Mouse (Mus musculus): ENCODE results near the gene Angel1. TPM values are rescaled to one million over a fixed set of nuclear protein-coding genes. Genes with fewer than 3 reads are reported as not detected.

The Angel1 gene
- polyA plus RNA-seq (2015; fragmentation: Nextera tagmentation; extraction: Ambion mirVana): 12.1 and 12.4 TPM in 2 replicates

GRCm38 (mm10) chr12:86726120-86726640 is at the start of gene Angel1:
Gene Angel1, minus strand, starts transcription at chr12:86726460.
- peak; percentile 98 for ATAC-seq (ENCODE audit: insufficient number of reproducible peaks, low FRiP score, low TSS enrichment, low read depth)
- no peaks in the 10 kb centered on the region for H3K36me3 ChIP-seq
- H3K27me3 ChIP-seq: no peaks in the 10 kb centered on the region
- WGBS: 0% methylated on average over 42 of the region's 44 CpGs
- H3K9me3 ChIP-seq (replicated peaks): no peaks in the 10 kb centered on the region
- peak within 1 kb of the TSS; percentile 58 for H3K9ac ChIP-seq
- peak within 1 kb of the TSS; percentile 80 for H3K4me3 ChIP-seq (replicated peaks)
- peak within 1 kb of the TSS; percentile 93 for H3K4me2 ChIP-seq (replicated peaks)
- H3K27ac ChIP-seq (replicated peaks): peak within 1 kb of the TSS; percentile 58
- H3K4me1 ChIP-seq: peaks cover 21% of the 10 kb centered on the region; the same call in 1 of the 2 replicates

GRCm38 (mm10) chr12:86775561-86776280 is 49.5 kb upstream of the Angel1 start:
- H3K9ac ChIP-seq: no peak overlapping the region; the same call in 1 of the 2 replicates
- H3K27me3 ChIP-seq: no peaks in the 10 kb centered on the region
- peak; percentile 63 for ATAC-seq (ENCODE audit: insufficient number of reproducible peaks, low FRiP score, low TSS enrichment, low read depth)
- H3K4me2 ChIP-seq (replicated peaks): 0 out of 2 replicates have a peak overlapping the region, but pooled peaks have one; percentile 10
- H3K36me3 ChIP-seq: no peaks in the 10 kb centered on the region
- WGBS: 48% methylated on average over 7 of the region's 7 CpGs
- no peak overlapping the region for H3K4me3 ChIP-seq (replicated peaks)
- peak overlapping the region; percentile 79 for H3K27ac ChIP-seq (replicated peaks)
- peaks cover 31% of the 10 kb centered on the region for H3K4me1 ChIP-seq
- no peaks in the 10 kb centered on the region for H3K9me3 ChIP-seq (replicated peaks)

GRCm38 (mm10) chr12:86772551-86772950 is 46.3 kb upstream of the Angel1 start:
- no peaks in the 10 kb centered on the region for H3K36me3 ChIP-seq
- 14% methylated on average over 3 of the region's 3 CpGs for WGBS
- H3K27ac ChIP-seq (replicated peaks): no peak overlapping the region
- H3K4me3 ChIP-seq (replicated peaks): no peak overlapping the region
- H3K9me3 ChIP-seq (replicated peaks): no peaks in the 10 kb centered on the region
- H3K4me2 ChIP-seq (replicated peaks): no peak overlapping the region
- no peaks in the 10 kb centered on the region for H3K27me3 ChIP-seq
- H3K4me1 ChIP-seq: peaks cover 53% of the 10 kb centered on the region
- ATAC-seq (ENCODE audit: insufficient number of reproducible peaks, low FRiP score, low TSS enrichment, low read depth): no peak
- no peak overlapping the region for H3K9ac ChIP-seq

GRCm38 (mm10) chr12:86771823-86772427 is 45.7 kb upstream of the Angel1 start:
- Histone ChIP-seq H3K36me3 (no peaks in the 10 kb centered on the region), H3K27ac (replicated peaks) (peak overlapping the region; percentile 81; the same call in 1 of the 2 replicates), H3K4me3 (replicated peaks) (no peak overlapping the region), H3K27me3 (no peaks in the 10 kb centered on the region), H3K9me3 (replicated peaks) (no peaks in the 10 kb centered on the region), H3K4me2 (replicated peaks) (peak overlapping the region; percentile 21; the same call in 1 of the 2 replicates), H3K4me1 (peaks cover 53% of the 10 kb centered on the region), H3K9ac (no peak overlapping the region)
- 12% methylated on average over 12 of the region's 12 CpGs for WGBS
- peak; percentile 67; the same call in 1 of the 2 replicates for ATAC-seq (ENCODE audit: insufficient number of reproducible peaks, low FRiP score, low TSS enrichment, low read depth)

- H3K4me1 ChIP-seq: peaks cover 46% of the 10 kb centered on the region
- H3K4me3 ChIP-seq (replicated peaks): no peak overlapping the region
- WGBS: 22% methylated on average over 3 of the region's 3 CpGs
- no peak overlapping the region for H3K4me2 ChIP-seq (replicated peaks)
- no peak overlapping the region for H3K9ac ChIP-seq
- no peaks in the 10 kb centered on the region for H3K36me3 ChIP-seq
- no peaks in the 10 kb centered on the region for H3K9me3 ChIP-seq (replicated peaks)
- H3K27me3 ChIP-seq: no peaks in the 10 kb centered on the region
- no peak for ATAC-seq (ENCODE audit: insufficient number of reproducible peaks, low FRiP score, low TSS enrichment, low read depth)
- H3K27ac ChIP-seq (replicated peaks): peak overlapping the region; percentile 81
These were observed 44.7 kb upstream of the Angel1 start for GRCm38 (mm10) chr12:86770927-86771326.

GRCm38 (mm10) chr12:86770261-86770670 is 44.0 kb upstream of the Angel1 start:
- 15% methylated on average over 4 of the region's 4 CpGs for WGBS
- peak overlapping the region; percentile 81 for H3K27ac ChIP-seq (replicated peaks)
- no peaks in the 10 kb centered on the region for H3K36me3 ChIP-seq
- H3K4me2 ChIP-seq (replicated peaks): no peak overlapping the region
- peak; percentile 49; the same call in 1 of the 2 replicates for ATAC-seq (ENCODE audit: insufficient number of reproducible peaks, low FRiP score, low TSS enrichment, low read depth)
- peaks cover 39% of the 10 kb centered on the region for H3K4me1 ChIP-seq
- H3K9me3 ChIP-seq (replicated peaks): no peaks in the 10 kb centered on the region
- no peak overlapping the region for H3K9ac ChIP-seq
- no peaks in the 10 kb centered on the region for H3K27me3 ChIP-seq
- H3K4me3 ChIP-seq (replicated peaks): no peak overlapping the region

- Histone ChIP-seq H3K27me3 (no peaks in the 10 kb centered on the region), H3K36me3 (no peaks in the 10 kb centered on the region), H3K27ac (replicated peaks) (peak overlapping the region; percentile 81), H3K4me2 (replicated peaks) (no peak overlapping the region), H3K9ac (no peak overlapping the region), H3K4me1 (peaks cover 38% of the 10 kb centered on the region), H3K9me3 (replicated peaks) (no peaks in the 10 kb centered on the region), H3K4me3 (replicated peaks) (no peak overlapping the region)
- no peak for ATAC-seq (ENCODE audit: insufficient number of reproducible peaks, low FRiP score, low TSS enrichment, low read depth)
These were observed 43.6 kb upstream of the Angel1 start for GRCm38 (mm10) chr12:86769819-86770218.

GRCm38 (mm10) chr12:86768986-86769580 is 42.8 kb upstream of the Angel1 start:
- H3K4me2 ChIP-seq (replicated peaks): no peak overlapping the region
- no peaks in the 10 kb centered on the region for H3K27me3 ChIP-seq
- ATAC-seq (ENCODE audit: insufficient number of reproducible peaks, low FRiP score, low TSS enrichment, low read depth): no peak
- no peak overlapping the region for H3K4me3 ChIP-seq (replicated peaks)
- H3K9me3 ChIP-seq (replicated peaks): no peaks in the 10 kb centered on the region
- H3K36me3 ChIP-seq: no peaks in the 10 kb centered on the region
- H3K27ac ChIP-seq (replicated peaks): no peak overlapping the region
- WGBS: 23% methylated on average over 4 of the region's 4 CpGs
- peaks cover 38% of the 10 kb centered on the region for H3K4me1 ChIP-seq
- H3K9ac ChIP-seq: no peak overlapping the region

- Histone ChIP-seq H3K27me3 (no peaks in the 10 kb centered on the region), H3K9ac (no peak overlapping the region), H3K27ac (replicated peaks) (no peak overlapping the region), H3K36me3 (no peaks in the 10 kb centered on the region), H3K4me3 (replicated peaks) (no peak overlapping the region), H3K4me1 (peaks cover 38% of the 10 kb centered on the region), H3K4me2 (replicated peaks) (no peak overlapping the region), H3K9me3 (replicated peaks) (no peaks in the 10 kb centered on the region)
- WGBS: 33% methylated on average over 20 of the region's 20 CpGs
- no peak for ATAC-seq (ENCODE audit: insufficient number of reproducible peaks, low FRiP score, low TSS enrichment, low read depth)
These were observed 41.8 kb upstream of the Angel1 start for GRCm38 (mm10) chr12:86767868-86768631.

- Histone ChIP-seq H3K4me3 (replicated peaks) (no peak overlapping the region), H3K27me3 (no peaks in the 10 kb centered on the region), H3K9ac (no peak overlapping the region), H3K4me1 (peaks cover 28% of the 10 kb centered on the region), H3K27ac (replicated peaks) (no peak overlapping the region), H3K36me3 (no peaks in the 10 kb centered on the region), H3K4me2 (replicated peaks) (no peak overlapping the region), H3K9me3 (replicated peaks) (no peaks in the 10 kb centered on the region)
- no peak for ATAC-seq (ENCODE audit: insufficient number of reproducible peaks, low FRiP score, low TSS enrichment, low read depth)
- 86% methylated on average over 8 of the region's 8 CpGs for WGBS
These were observed 40.2 kb upstream of the Angel1 start for GRCm38 (mm10) chr12:86766467-86766866.
